Mouse (Mus musculus) lung, embryonic 16.5 days (tissue): Measurements from ENCODE around the gene Nfix. TPM values are rescaled to one million over a fixed set of nuclear protein-coding genes. Genes with fewer than 3 reads are reported as not detected.

Source experiments
- ATAC-seq: fragments of 200-750 bp; cut with Nextera tagmentation; 2 replicates; pipeline ENCODE4 v1.8.0; 2017; ENCODE audit warnings: low read depth, mild to moderate bottlenecking, moderate library complexity
- H3K27ac ChIP-seq: fragments of 300-500 bp; sonication (generic); 2 replicates; pipeline ENCODE4 v1.5.1; 2014; ENCODE audit warnings: mild to moderate bottlenecking, control low read depth, low read length
- H3K27me3 ChIP-seq: fragments of 300-500 bp; sonication (generic); 2 replicates; pipeline ENCODE4 v1.6.1; 2014; ENCODE audit warnings: low read depth, low read length, mixed read lengths; ENCODE audit not compliant: control insufficient read depth, insufficient read depth
- H3K36me3 ChIP-seq: fragments of 300-500 bp; sonication (generic); 2 replicates; pipeline ENCODE4 v1.6.1; 2014; ENCODE audit warnings: low read length; ENCODE audit not compliant: control insufficient read depth, insufficient read depth
- H3K4me1 ChIP-seq: fragments of 300-500 bp; sonication (generic); replicated peaks from 2 replicates; pipeline ENCODE4 v1.6.1; 2014; ENCODE audit warnings: low read length, mixed read lengths; ENCODE audit not compliant: control insufficient read depth, insufficient read depth
- H3K4me2 ChIP-seq: fragments of 300-500 bp; sonication (generic); 2 replicates; pipeline ENCODE4 v1.6.1; 2014; ENCODE audit warnings: low read depth, low read length, control low read depth
- H3K4me3 ChIP-seq: fragments of 300-500 bp; sonication (generic); 2 replicates; pipeline ENCODE4 v1.5.1; 2014; ENCODE audit warnings: mild to moderate bottlenecking, low read length, control low read depth
- H3K9ac ChIP-seq: fragments of 300-500 bp; sonication (generic); 2 replicates; pipeline ENCODE4 v1.6.1; 2014; ENCODE audit warnings: low read length, control low read depth
- H3K9me3 ChIP-seq: fragments of 300-500 bp; sonication (generic); 2 replicates; pipeline ENCODE4 v1.6.1; 2016; ENCODE audit warnings: low read length; ENCODE audit not compliant: control insufficient read depth
- WGBS: fragments of 180-500 bp; shearing (Covaris S2); extraction: QIAGEN DNeasy Blood & Tissue Kit; methylation state at CpG from one replicate; pipeline ENCODE4 v1.1.7; 2014; 5-methylcytosine and 5-hydroxymethylcytosine counted together
- polyA plus RNA-seq: library from polyadenylated mRNA; unstranded; fragments of >200 nt; fragmentation: Nextera tagmentation; extraction: Ambion mirVana; gene quantifications from 2 replicates; pipeline ENCODE4 v1.2.1, GENCODE M21; 2015

Nfix gene
- polyA plus RNA-seq, 1 experiment from 2014 or later, result 43.9 TPM

GRCm38 (mm10) chr8:84765629-84766028 lies 34.5 kb downstream of the Nfix start:
- H3K36me3 ChIP-seq, result peaks cover 16% of the 10 kb centered on the region
- ATAC-seq, result no peak

DNA sequence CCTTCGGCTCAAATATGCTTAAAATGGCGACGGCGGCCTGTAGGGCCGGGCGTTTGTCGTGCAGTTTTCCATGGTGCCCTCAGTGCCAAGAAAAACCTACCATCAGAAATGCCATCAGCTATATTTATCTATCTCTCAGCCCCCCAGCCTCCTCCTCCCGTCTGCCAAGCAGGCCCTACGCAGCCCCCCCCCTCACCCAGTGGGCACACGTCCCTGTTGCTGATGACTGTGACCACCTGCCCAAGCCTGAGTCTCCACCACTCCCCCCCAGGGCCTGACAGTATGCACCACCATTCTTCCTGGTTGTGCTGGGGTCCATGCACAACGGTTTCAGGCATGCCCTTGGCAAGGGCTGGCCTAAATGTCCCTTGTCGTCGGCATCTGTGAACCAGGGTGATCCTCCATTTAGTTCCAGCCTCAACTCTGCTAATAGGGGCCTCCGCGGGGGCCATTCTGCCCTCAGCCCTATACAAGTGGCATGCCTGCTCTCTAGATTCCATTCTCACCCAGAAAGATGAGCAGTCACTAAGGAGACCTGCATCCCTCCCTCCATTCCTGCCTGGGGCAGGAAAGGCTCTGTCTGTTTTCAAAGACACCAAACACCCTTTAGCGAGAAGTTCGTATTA lies 35.2 kb downstream of the Nfix start:
- Histone ChIP-seq H3K9me3 (no peaks in the 10 kb centered on the region), H3K9ac (no peak overlapping the region), H3K36me3 (peaks cover 16% of the 10 kb centered on the region), H3K4me1 (peaks cover 24% of the 10 kb centered on the region), H3K4me2 (no peak overlapping the region), H3K27me3 (no peaks in the 10 kb centered on the region), H3K27ac (no peak overlapping the region), H3K4me3 (no peak overlapping the region)
- WGBS, result 72% methylated on average over 17 of the region's 17 CpGs
- ATAC-seq, result no peak

More at GRCm38 (mm10) chr8:84765629-84766028, 34.5 kb downstream of the Nfix start:
- no peak overlapping the region for H3K9ac ChIP-seq
- H3K27ac ChIP-seq, result no peak overlapping the region
- H3K4me2 ChIP-seq, result no peak overlapping the region
- H3K9me3 ChIP-seq, result no peaks in the 10 kb centered on the region
- H3K4me1 ChIP-seq, result peaks cover 25% of the 10 kb centered on the region
- no peak overlapping the region for H3K4me3 ChIP-seq
- 22% methylated on average over 10 of the region's 10 CpGs for WGBS
- no peaks in the 10 kb centered on the region for H3K27me3 ChIP-seq

- Histone ChIP-seq H3K9me3 (no peaks in the 10 kb centered on the region), H3K27me3 (no peaks in the 10 kb centered on the region), H3K4me1 (peaks cover 17% of the 10 kb centered on the region), H3K36me3 (peaks cover 13% of the 10 kb centered on the region), H3K27ac (no peak overlapping the region), H3K9ac (no peak overlapping the region), H3K4me2 (no peak overlapping the region), H3K4me3 (no peak overlapping the region)
- ATAC-seq, result no peak; the same call in 1 of the 2 replicates
- whole genome bisulfite sequencing, result 47% methylated on average over 4 of the region's 4 CpGs
Measured at GRCm38 (mm10) chr8:84764100-84764499, 36.0 kb downstream of the Nfix start.

GRCm38 (mm10) chr8:84760901-84761300 lies 39.2 kb downstream of the Nfix start:
- ATAC-seq, result no peak
- no peak overlapping the region for H3K4me3 ChIP-seq
- peaks cover 20% of the 10 kb centered on the region for H3K4me1 ChIP-seq
- no peak overlapping the region for H3K4me2 ChIP-seq
- no peaks in the 10 kb centered on the region for H3K9me3 ChIP-seq
- H3K9ac ChIP-seq, result no peak overlapping the region
- H3K27me3 ChIP-seq, result no peaks in the 10 kb centered on the region
- H3K27ac ChIP-seq, result no peak overlapping the region
- peaks cover 9% of the 10 kb centered on the region for H3K36me3 ChIP-seq
- 57% methylated on average over 2 of the region's 2 CpGs for WGBS

GRCm38 (mm10) chr8:84760405-84760805 lies 39.7 kb downstream of the Nfix start:
- Histone ChIP-seq H3K4me2 (no peak overlapping the region), H3K9ac (no peak overlapping the region), H3K9me3 (no peaks in the 10 kb centered on the region), H3K27me3 (no peaks in the 10 kb centered on the region), H3K4me1 (peaks cover 15% of the 10 kb centered on the region), H3K4me3 (no peak overlapping the region), H3K27ac (no peak overlapping the region), H3K36me3 (peaks cover 12% of the 10 kb centered on the region)
- no peak for ATAC-seq
- 47% methylated on average over 7 of the region's 7 CpGs for WGBS

- peaks cover 11% of the 10 kb centered on the region for H3K4me1 ChIP-seq
- no peaks in the 10 kb centered on the region for H3K9me3 ChIP-seq
- no peaks in the 10 kb centered on the region for H3K27me3 ChIP-seq
- H3K4me3 ChIP-seq, result no peak overlapping the region
- no peak overlapping the region for H3K9ac ChIP-seq
- ATAC-seq, result peak; percentile 6; the same call in 1 of the 2 replicates
- 86% methylated on average over 10 of the region's 10 CpGs for WGBS
- H3K4me2 ChIP-seq, result no peak overlapping the region
- H3K27ac ChIP-seq, result no peak overlapping the region
- peaks cover 13% of the 10 kb centered on the region for H3K36me3 ChIP-seq
Measured at GRCm38 (mm10) chr8:84759718-84760117, 40.4 kb downstream of the Nfix start.

DNA sequence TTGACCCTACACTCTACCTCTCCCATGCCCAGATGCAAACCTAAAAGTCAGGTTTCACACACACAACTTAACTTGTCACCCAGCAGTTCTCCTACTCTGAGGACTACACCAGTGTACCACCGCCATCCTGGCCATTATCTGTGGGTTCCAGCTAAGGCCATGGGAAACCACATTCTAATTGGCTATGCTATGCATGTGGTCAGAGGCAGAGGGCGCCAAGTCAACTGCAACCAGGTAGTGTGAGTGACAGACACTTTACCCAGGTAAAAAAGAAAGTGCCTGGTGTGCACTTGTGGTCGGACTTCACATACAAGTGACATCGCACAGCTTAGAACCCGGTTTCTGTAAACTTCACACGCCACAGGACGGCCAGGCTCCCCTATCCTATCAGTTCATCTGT lies 41.0 kb downstream of the Nfix start:
- Histone ChIP-seq H3K9ac (no peak overlapping the region), H3K4me1 (peaks cover 11% of the 10 kb centered on the region), H3K4me3 (no peak overlapping the region), H3K36me3 (peaks cover 13% of the 10 kb centered on the region), H3K9me3 (no peaks in the 10 kb centered on the region), H3K27me3 (no peaks in the 10 kb centered on the region), H3K27ac (no peak overlapping the region), H3K4me2 (no peak overlapping the region)
- 56% methylated on average over 7 of the region's 7 CpGs for WGBS
- ATAC-seq, result peak; percentile 32

DNA sequence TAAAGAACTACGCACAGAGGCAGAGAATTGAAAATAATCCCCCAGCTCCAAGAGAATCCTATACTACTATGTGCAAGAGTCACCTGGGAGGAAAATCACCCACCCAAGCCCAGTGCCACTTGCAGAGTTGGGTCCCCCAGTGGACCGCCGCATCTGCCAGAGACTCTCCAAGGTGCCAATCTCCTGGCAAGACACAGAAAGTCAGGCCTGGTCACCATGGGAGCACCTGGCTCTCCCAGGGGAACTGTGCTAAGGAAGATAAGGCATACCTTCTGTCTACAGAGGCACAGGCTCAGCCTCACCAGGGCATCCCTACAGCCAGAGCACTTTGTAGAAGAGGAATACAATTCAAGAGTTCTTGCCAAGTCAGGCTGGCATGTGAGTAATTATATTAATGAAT lies 41.8 kb downstream of the Nfix start:
- H3K9ac ChIP-seq, result no peak overlapping the region
- ATAC-seq, result no peak
- WGBS, result 94% methylated on average over 3 of the region's 3 CpGs

GRCm38 (mm10) chr8:84757501-84757900 lies 42.6 kb downstream of the Nfix start:
- no peak overlapping the region for H3K9ac ChIP-seq
- H3K36me3 ChIP-seq, result peaks cover 16% of the 10 kb centered on the region
- H3K27ac ChIP-seq, result no peak overlapping the region
- no peak overlapping the region for H3K4me2 ChIP-seq
- H3K4me1 ChIP-seq, result peaks cover 11% of the 10 kb centered on the region
- peak; percentile 21; the same call in 1 of the 2 replicates for ATAC-seq
- H3K27me3 ChIP-seq, result no peaks in the 10 kb centered on the region
- no peak overlapping the region for H3K4me3 ChIP-seq
- H3K9me3 ChIP-seq, result no peaks in the 10 kb centered on the region
- 46% methylated on average over 5 of the region's 5 CpGs for WGBS

More for the DNA sequence above, 41.8 kb downstream of the Nfix start:
- H3K4me1 ChIP-seq, result peaks cover 11% of the 10 kb centered on the region
- H3K4me3 ChIP-seq, result no peak overlapping the region
- H3K9me3 ChIP-seq, result no peaks in the 10 kb centered on the region
- H3K27me3 ChIP-seq, result no peaks in the 10 kb centered on the region
- no peak overlapping the region for H3K27ac ChIP-seq
- H3K4me2 ChIP-seq, result no peak overlapping the region
- peaks cover 16% of the 10 kb centered on the region for H3K36me3 ChIP-seq
